Mouse (Mus musculus) embryonic facial prominence, embryonic 10.5 days (tissue): ENCODE data around the gene Traf3. TPM values are rescaled to one million over a fixed set of nuclear protein-coding genes. Genes with fewer than 3 reads are reported as not detected.

Source experiments
- DNase-seq: peaks from one replicate; pipeline ENCODE4 v3.0.0-alpha.2; 2017; ENCODE audit warnings: low spot score
- H3K27ac ChIP-seq: fragments of 300-500 bp; sonication (generic); replicated peaks from 2 replicates; pipeline ENCODE4 v1.5.1; 2016; ENCODE audit warnings: mild to moderate bottlenecking
- H3K27me3 ChIP-seq: fragments of 300-500 bp; sonication (generic); replicated peaks from 2 replicates; pipeline ENCODE4 v1.6.1; 2016; ENCODE audit warnings: low read depth, mild to moderate bottlenecking; ENCODE audit not compliant: poor library complexity, severe bottlenecking
- H3K36me3 ChIP-seq: fragments of 300-500 bp; sonication (generic); replicated peaks from 2 replicates; pipeline ENCODE4 v1.6.1; 2016; ENCODE audit warnings: mild to moderate bottlenecking, moderate library complexity
- H3K4me1 ChIP-seq: fragments of 300-500 bp; sonication (generic); 2 replicates; pipeline ENCODE4 v1.6.1; 2016
- H3K4me3 ChIP-seq: fragments of 300-500 bp; sonication (generic); 2 replicates; pipeline ENCODE4 v1.5.1; 2016; ENCODE audit warnings: mild to moderate bottlenecking, moderate library complexity
- H3K9me3 ChIP-seq: fragments of 300-500 bp; sonication (generic); 2 replicates; pipeline ENCODE4 v1.6.1; 2016; ENCODE audit warnings: mild to moderate bottlenecking
- WGBS: fragments of 180-500 bp; shearing (Covaris S2); methylation state at CpG from one replicate; pipeline ENCODE4 v1.1.7; 2016; 5-methylcytosine and 5-hydroxymethylcytosine counted together
- polyA plus RNA-seq: library from polyadenylated mRNA; unstranded; fragments of >200 nt; fragmentation: Nextera tagmentation; extraction: Ambion mirVana; gene quantifications from 2 replicates; pipeline ENCODE4 v1.2.1, GENCODE M21; 2016

Gene Traf3
- polyA plus RNA-seq, 1 experiment from 2014 or later: 9.5 TPM

GRCm38 (mm10) chr12:111228488-111228887 lies 62.3 kb downstream of the Traf3 start:
- Histone ChIP-seq H3K4me1 (peaks cover 7% of the 10 kb centered on the region; the same call in 1 of the 2 replicates), H3K36me3 (peaks cover 21% of the 10 kb centered on the region), H3K9me3 (no peaks in the 10 kb centered on the region), H3K27ac (no peak overlapping the region), H3K4me3 (no peak overlapping the region), H3K27me3 (no peaks in the 10 kb centered on the region)
- 93% methylated on average over 5 of the region's 5 CpGs for WGBS
- no peak for DNase-seq

DNA sequence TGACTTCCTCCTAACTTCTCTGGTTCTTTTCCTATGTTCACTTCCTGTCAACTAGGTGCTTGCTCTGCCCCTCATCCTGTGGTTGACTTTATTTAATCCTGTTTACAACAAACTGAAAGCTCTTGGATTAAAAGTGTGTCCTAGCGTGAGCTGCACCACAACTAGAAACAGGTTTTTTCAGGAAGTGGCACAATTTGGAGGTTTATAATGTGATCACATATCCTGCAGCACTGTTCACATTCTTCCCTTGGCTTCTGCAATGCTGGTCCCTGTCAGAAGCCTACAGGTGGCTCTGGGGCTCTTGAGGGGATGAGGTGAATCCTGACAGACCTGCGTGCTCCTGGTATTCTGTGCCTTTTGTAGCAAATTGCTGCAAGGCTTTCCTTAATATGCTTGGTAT lies 64.6 kb downstream of the Traf3 start:
- no peaks in the 10 kb centered on the region for H3K9me3 ChIP-seq
- no peak overlapping the region for H3K27ac ChIP-seq
- H3K4me1 ChIP-seq: no peaks in the 10 kb centered on the region
- WGBS: 90% methylated on average over 2 of the region's 2 CpGs
- no peak overlapping the region for H3K4me3 ChIP-seq
- peaks cover 28% of the 10 kb centered on the region for H3K36me3 ChIP-seq
- no peaks in the 10 kb centered on the region for H3K27me3 ChIP-seq
- DNase-seq: no peak

GRCm38 (mm10) chr12:111233798-111234197 lies 67.6 kb downstream of the Traf3 start:
- H3K9me3 ChIP-seq: no peaks in the 10 kb centered on the region
- peaks cover 13% of the 10 kb centered on the region for H3K4me1 ChIP-seq
- H3K27me3 ChIP-seq: no peaks in the 10 kb centered on the region
- DNase-seq: no peak
- H3K27ac ChIP-seq: no peak overlapping the region
- no peak overlapping the region for H3K4me3 ChIP-seq
- peaks cover 39% of the 10 kb centered on the region for H3K36me3 ChIP-seq
- 94% methylated on average over 4 of the region's 4 CpGs for WGBS

GRCm38 (mm10) chr12:111234383-111234782 lies 68.2 kb downstream of the Traf3 start:
- Histone ChIP-seq H3K27ac (no peak overlapping the region), H3K36me3 (peaks cover 44% of the 10 kb centered on the region), H3K4me3 (no peak overlapping the region), H3K27me3 (no peaks in the 10 kb centered on the region), H3K4me1 (peaks cover 15% of the 10 kb centered on the region), H3K9me3 (no peaks in the 10 kb centered on the region)
- no peak for DNase-seq
- 85% methylated on average over 9 of the region's 9 CpGs for WGBS

DNA sequence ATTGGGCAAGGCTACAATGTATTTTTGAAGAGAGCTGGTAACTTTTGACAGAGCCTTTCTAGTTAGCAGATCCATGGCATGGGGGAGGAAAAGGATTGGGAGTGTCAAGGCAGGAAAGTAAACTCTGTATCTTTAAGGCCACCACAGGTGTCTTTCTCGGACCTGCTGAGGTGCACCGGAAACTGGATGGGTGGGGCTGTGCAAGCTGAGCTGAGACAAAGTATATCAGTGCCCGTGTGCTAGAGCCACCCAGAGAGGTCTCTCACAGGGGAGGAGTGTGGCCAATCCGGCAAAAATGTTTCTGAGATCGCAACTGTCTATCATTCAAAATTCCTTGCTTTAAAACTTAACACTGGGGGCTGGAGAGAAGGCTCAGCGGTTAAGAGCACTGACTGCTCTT lies 69.5 kb downstream of the Traf3 start:
- H3K27me3 ChIP-seq: no peaks in the 10 kb centered on the region
- no peak for DNase-seq
- peaks cover 15% of the 10 kb centered on the region for H3K4me1 ChIP-seq
- WGBS: 91% methylated on average over 6 of the region's 6 CpGs
- peaks cover 53% of the 10 kb centered on the region for H3K36me3 ChIP-seq
- H3K9me3 ChIP-seq: no peaks in the 10 kb centered on the region
- H3K27ac ChIP-seq: no peak overlapping the region
- no peak overlapping the region for H3K4me3 ChIP-seq

DNA sequence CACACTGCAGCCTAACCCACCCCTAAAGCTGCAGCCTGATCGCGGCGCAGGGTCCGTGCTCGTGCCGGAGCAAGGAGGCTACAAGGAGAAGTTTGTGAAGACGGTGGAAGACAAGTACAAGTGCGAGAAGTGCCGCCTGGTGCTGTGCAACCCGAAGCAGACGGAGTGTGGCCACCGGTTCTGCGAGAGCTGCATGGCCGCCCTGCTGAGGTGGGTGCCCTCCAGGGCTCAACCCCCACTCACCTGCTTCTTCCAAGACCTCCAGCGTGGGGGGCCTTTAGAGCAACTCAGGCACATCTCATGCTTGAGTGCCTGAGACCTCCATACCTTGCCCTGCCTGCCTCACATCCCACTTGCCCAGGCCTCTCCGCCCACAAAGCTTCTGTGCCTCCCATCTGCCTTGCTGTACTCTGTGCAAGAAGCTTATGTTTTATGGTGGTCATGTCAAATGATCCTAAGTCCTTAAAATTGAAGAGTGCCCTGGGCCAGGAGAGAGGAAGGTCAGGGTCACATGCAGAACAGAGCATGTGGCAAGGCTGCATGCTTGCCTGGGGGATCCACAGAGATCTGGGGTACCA lies 71.5 kb downstream of the Traf3 start:
- peaks cover 15% of the 10 kb centered on the region for H3K4me1 ChIP-seq
- peaks cover 66% of the 10 kb centered on the region for H3K36me3 ChIP-seq
- H3K9me3 ChIP-seq: no peaks in the 10 kb centered on the region
- no peak overlapping the region for H3K27ac ChIP-seq
- no peak overlapping the region for H3K4me3 ChIP-seq
- H3K27me3 ChIP-seq: no peaks in the 10 kb centered on the region
- WGBS: 95% methylated on average over 16 of the region's 16 CpGs
- no peak for DNase-seq

DNA sequence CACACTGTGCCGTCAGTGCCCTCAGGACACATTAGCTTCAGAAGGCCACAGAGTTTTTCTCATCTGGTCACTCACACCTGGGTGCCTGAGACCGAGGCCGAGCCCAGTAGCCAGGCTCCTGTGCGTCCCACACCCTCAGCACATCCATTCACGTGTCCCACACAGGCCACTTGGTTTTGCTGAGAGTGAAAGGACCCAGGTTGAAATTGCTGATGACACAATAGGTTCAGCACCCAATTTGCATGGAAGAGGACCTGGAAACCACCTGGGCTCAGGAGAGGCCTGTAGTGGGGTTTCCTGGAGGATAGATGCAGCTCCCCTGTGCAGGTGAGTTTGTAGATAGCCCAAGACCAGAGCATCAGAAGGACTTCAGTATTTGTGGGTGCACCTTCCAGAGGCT lies 72.2 kb downstream of the Traf3 start:
- DNase-seq: no peak
- no peak overlapping the region for H3K4me3 ChIP-seq
- H3K27me3 ChIP-seq: no peaks in the 10 kb centered on the region
- peak overlapping the region; percentile 71 for H3K27ac ChIP-seq
- H3K36me3 ChIP-seq: peaks cover 72% of the 10 kb centered on the region
- no peaks in the 10 kb centered on the region for H3K9me3 ChIP-seq
- 84% methylated on average over 5 of the region's 5 CpGs for WGBS
- peaks cover 15% of the 10 kb centered on the region for H3K4me1 ChIP-seq

DNA sequence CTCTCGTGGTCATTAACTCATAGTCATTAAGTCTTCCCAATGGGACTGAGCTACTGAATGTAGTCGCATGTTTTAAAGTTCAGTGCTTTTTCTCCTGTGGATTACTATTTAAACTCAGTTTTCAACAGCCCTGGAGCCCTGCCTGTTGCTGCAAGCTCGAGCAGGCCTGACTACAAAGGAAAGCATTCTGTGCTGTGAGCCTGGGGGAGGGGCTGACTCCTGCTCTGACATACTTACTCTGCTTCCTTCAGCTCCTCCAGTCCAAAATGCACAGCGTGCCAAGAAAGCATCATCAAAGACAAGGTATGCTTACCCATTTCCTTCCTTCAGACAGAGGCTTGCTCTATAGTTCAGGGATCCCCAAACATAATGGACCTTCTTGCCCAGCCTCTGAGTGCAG lies 72.6 kb downstream of the Traf3 start:
- peak; percentile 49 for DNase-seq
- H3K27ac ChIP-seq: peak overlapping the region; percentile 71; the same call in 1 of the 2 replicates
- H3K4me1 ChIP-seq: peaks cover 15% of the 10 kb centered on the region
- no peak overlapping the region for H3K4me3 ChIP-seq
- peaks cover 73% of the 10 kb centered on the region for H3K36me3 ChIP-seq
- 50% methylated on average over 4 of the region's 4 CpGs for WGBS
- H3K9me3 ChIP-seq: no peaks in the 10 kb centered on the region
- no peaks in the 10 kb centered on the region for H3K27me3 ChIP-seq

- Histone ChIP-seq H3K36me3 (peaks cover 77% of the 10 kb centered on the region), H3K9me3 (no peaks in the 10 kb centered on the region), H3K4me3 (no peak overlapping the region), H3K27me3 (no peaks in the 10 kb centered on the region), H3K4me1 (peaks cover 15% of the 10 kb centered on the region), H3K27ac (no peak overlapping the region)
- WGBS: 88% methylated on average over 10 of the region's 10 CpGs
- no peak for DNase-seq
Observed at GRCm38 (mm10) chr12:111239930-111240329, 73.8 kb downstream of the Traf3 start.

GRCm38 (mm10) chr12:111241916-111242315 lies 75.7 kb downstream of the Traf3 start:
- 97% methylated on average over 6 of the region's 6 CpGs for WGBS

GRCm38 (mm10) chr12:111242346-111242745 lies 76.2 kb downstream of the Traf3 start:
- Histone ChIP-seq H3K27ac (no peak overlapping the region), H3K4me3 (no peak overlapping the region), H3K4me1 (peaks cover 15% of the 10 kb centered on the region), H3K9me3 (no peaks in the 10 kb centered on the region), H3K27me3 (no peaks in the 10 kb centered on the region), H3K36me3 (peaks cover 93% of the 10 kb centered on the region)
- DNase-seq: no peak
- WGBS: 92% methylated on average over 5 of the region's 5 CpGs

More at GRCm38 (mm10) chr12:111241916-111242315, 75.7 kb downstream of the Traf3 start:
- Histone ChIP-seq H3K4me1 (peaks cover 15% of the 10 kb centered on the region), H3K27ac (no peak overlapping the region), H3K9me3 (no peaks in the 10 kb centered on the region), H3K27me3 (no peaks in the 10 kb centered on the region), H3K4me3 (no peak overlapping the region), H3K36me3 (peaks cover 90% of the 10 kb centered on the region)
- no peak for DNase-seq

- H3K36me3 ChIP-seq: peaks cover 93% of the 10 kb centered on the region
- no peaks in the 10 kb centered on the region for H3K27me3 ChIP-seq
- H3K4me3 ChIP-seq: no peak overlapping the region
- H3K9me3 ChIP-seq: no peaks in the 10 kb centered on the region
- 93% methylated on average over 12 of the region's 12 CpGs for WGBS
- peaks cover 3% of the 10 kb centered on the region; the same call in 1 of the 2 replicates for H3K4me1 ChIP-seq
- no peak overlapping the region for H3K27ac ChIP-seq
- no peak for DNase-seq
Observed at GRCm38 (mm10) chr12:111243733-111244132, 77.6 kb downstream of the Traf3 start.

DNA sequence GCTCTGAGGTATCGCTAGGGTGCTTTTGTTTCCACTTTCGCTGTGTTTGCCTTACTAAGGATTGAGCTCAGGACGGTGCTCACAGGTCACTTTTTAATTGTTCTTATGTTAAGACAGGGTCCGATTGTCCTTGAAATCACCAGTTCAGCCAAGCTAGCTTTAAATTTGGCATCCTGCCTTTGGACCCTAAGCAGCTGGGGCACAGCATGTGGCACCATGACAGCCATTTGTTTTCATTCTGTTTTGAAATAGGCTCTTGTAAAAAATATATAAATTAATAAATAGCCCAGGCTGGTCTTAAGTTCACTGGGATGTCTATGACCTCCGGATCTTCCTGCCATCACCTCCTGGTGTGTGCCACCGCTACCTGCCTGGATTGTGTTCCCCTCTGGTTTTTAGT lies 78.9 kb downstream of the Traf3 start:
- DNase-seq: no peak
- 85% methylated on average over 6 of the region's 6 CpGs for WGBS
- H3K4me1 ChIP-seq: no peaks in the 10 kb centered on the region
- no peaks in the 10 kb centered on the region for H3K27me3 ChIP-seq
- no peak overlapping the region for H3K4me3 ChIP-seq
- H3K9me3 ChIP-seq: no peaks in the 10 kb centered on the region
- H3K36me3 ChIP-seq: peaks cover 85% of the 10 kb centered on the region
- no peak overlapping the region for H3K27ac ChIP-seq
